Mouse (Mus musculus) CH12.LX (cell line): ENCODE data around the gene Polr2g. TPM values are rescaled to one million over a fixed set of nuclear protein-coding genes. Genes with fewer than 3 reads are reported as not detected.

Experiments
- DNase-seq: peaks from one replicate; pipeline ENCODE4 v3.0.0-alpha.2; 2013; ENCODE audit errors: extremely low read depth
- H3K27ac ChIP-seq: 2 replicates; pipeline ENCODE4 v1.5.1; 2012; ENCODE audit warnings: low read depth, mild to moderate bottlenecking, control low read depth, moderate library complexity; ENCODE audit not compliant: insufficient read depth
- H3K27me3 ChIP-seq: replicated peaks from 2 replicates; pipeline ENCODE3; 2012; ENCODE audit warnings: inconsistent platforms
- H3K36me3 ChIP-seq, 2 experiments: replicated peaks in 1 of 2; 2 replicates each; pipeline versions ENCODE3 to v1.6.1; 2012; ENCODE audit warnings: inconsistent platforms in 1 of 2, low read length in 1 of 2, mild to moderate bottlenecking in 1 of 2, mixed read lengths in 1 of 2, moderate library complexity in 1 of 2; ENCODE audit not compliant: control insufficient read depth in 1 of 2, insufficient read depth in 1 of 2
- H3K4me1 ChIP-seq, 2 experiments: 2 replicates each; pipeline ENCODE4 v1.6.1; 2012; ENCODE audit warnings: inconsistent platforms in 1 of 2, moderate library complexity in 1 of 2; ENCODE audit not compliant: insufficient read depth in 2 of 2, control insufficient read depth in 1 of 2
- H3K4me2 ChIP-seq: 2 replicates; pipeline ENCODE4 v1.6.1; 2012; ENCODE audit warnings: low read depth, mild to moderate bottlenecking, control low read depth; ENCODE audit not compliant: poor library complexity, insufficient read depth, severe bottlenecking
- H3K4me3 ChIP-seq, 3 experiments: fragments of 150-350 bp in 1 of 3; sonication (generic) in 1 of 3; replicated peaks in 1 of 3; 2 replicates each; pipeline versions ENCODE3 to v1.5.1; 2011 to 2012; ENCODE audit warnings: low read depth in 2 of 3, low read length in 2 of 3, mild to moderate bottlenecking in 2 of 3, moderate library complexity in 2 of 3, control low read depth in 1 of 3, improper control_type of control experiment in 1 of 3, inconsistent platforms in 1 of 3, mixed read lengths in 1 of 3; ENCODE audit not compliant: poor library complexity in 1 of 3
- H3K79me2 ChIP-seq: replicated peaks from 2 replicates; pipeline ENCODE4 v1.6.1; 2012; ENCODE audit warnings: mild to moderate bottlenecking, moderate library complexity; ENCODE audit not compliant: control insufficient read depth, poor library complexity, insufficient read depth, severe bottlenecking; ENCODE audit errors: extremely low read depth
- H3K9ac ChIP-seq: 2 replicates; pipeline ENCODE4 v1.6.1; 2012; ENCODE audit warnings: low read depth, mild to moderate bottlenecking, control low read depth, moderate library complexity; ENCODE audit not compliant: insufficient read depth
- H3K9me3 ChIP-seq: replicated peaks from 2 replicates; pipeline ENCODE3; 2012; ENCODE audit warnings: low read length, inconsistent platforms, mixed read lengths
- BHLHE40 ChIP-seq: IDR thresholded peaks from 2 replicates; pipeline ENCODE4 v1.6.1; 2011; ENCODE audit warnings: mild to moderate bottlenecking, low read depth, low read length, improper control_type of control experiment
- CHD1 ChIP-seq: IDR thresholded peaks from 2 replicates; pipeline ENCODE4 v1.6.1; 2012; ENCODE audit warnings: low read depth, low read length, improper control_type of control experiment, inconsistent platforms
- CHD2 ChIP-seq: IDR thresholded peaks from 2 replicates; pipeline ENCODE4 v1.6.1; 2011; ENCODE audit warnings: low read length, improper control_type of control experiment
- CTCF ChIP-seq, 2 experiments: IDR thresholded peaks in 1 of 2; conservative IDR thresholded peaks in 1 of 2; 2 replicates each; pipeline ENCODE4 v1.5.1; 2011 to 2012; ENCODE audit warnings: low read depth in 2 of 2, low read length in 2 of 2, improper control_type of control experiment in 1 of 2, inconsistent platforms in 1 of 2, mild to moderate bottlenecking in 1 of 2, moderate library complexity in 1 of 2
- ELF1 ChIP-seq: IDR thresholded peaks from 2 replicates; pipeline ENCODE4 v1.6.1; 2014; ENCODE audit warnings: low read depth, mild to moderate bottlenecking, inconsistent platforms, low read length, improper control_type of control experiment
- EP300 ChIP-seq: IDR thresholded peaks from 2 replicates; pipeline ENCODE4 v1.6.1; 2011; ENCODE audit warnings: low read length, improper control_type of control experiment
- ETS1 ChIP-seq: conservative IDR thresholded peaks from 2 replicates; pipeline ENCODE4 v1.6.1; 2012; ENCODE audit warnings: low read depth, mild to moderate bottlenecking, inconsistent platforms, low read length, improper control_type of control experiment, moderate library complexity
- HCFC1 ChIP-seq: IDR thresholded peaks from 2 replicates; pipeline ENCODE4 v1.6.1; 2012; ENCODE audit warnings: low read depth, mild to moderate bottlenecking, inconsistent platforms, low read length, improper control_type of control experiment
- IRF4 ChIP-seq: IDR thresholded peaks from 2 replicates; pipeline ENCODE4 v1.6.1; 2014; ENCODE audit warnings: low read depth, mild to moderate bottlenecking, inconsistent platforms, low read length, improper control_type of control experiment
- JUN ChIP-seq: IDR thresholded peaks from 2 replicates; pipeline ENCODE4 v1.6.1; 2011; ENCODE audit warnings: low read depth, mild to moderate bottlenecking, low read length, improper control_type of control experiment, moderate library complexity; ENCODE audit not compliant: insufficient read depth
- JUND ChIP-seq: conservative IDR thresholded peaks from 2 replicates; pipeline ENCODE4 v1.6.1; 2011; ENCODE audit warnings: low read depth, low read length, improper control_type of control experiment
- KAT2A ChIP-seq: IDR thresholded peaks from 2 replicates; pipeline ENCODE4 v1.6.1; 2012; ENCODE audit warnings: low read length, improper control_type of control experiment, inconsistent platforms; ENCODE audit not compliant: insufficient replicate concordance
- MAFK ChIP-seq: IDR thresholded peaks from 2 replicates; pipeline ENCODE4 v1.6.1; 2011; ENCODE audit warnings: low read length, improper control_type of control experiment; ENCODE audit not compliant: insufficient replicate concordance
- MAX ChIP-seq: IDR thresholded peaks from 2 replicates; pipeline ENCODE4 v1.6.1; 2011; ENCODE audit warnings: low read length, improper control_type of control experiment
- MAZ ChIP-seq: IDR thresholded peaks from 2 replicates; pipeline ENCODE4 v1.6.1; 2012; ENCODE audit warnings: low read depth, mild to moderate bottlenecking, inconsistent platforms, low read length, improper control_type of control experiment, moderate library complexity
- MEF2A ChIP-seq: IDR thresholded peaks from 2 replicates; pipeline ENCODE4 v1.6.1; 2014; ENCODE audit warnings: low read depth, mild to moderate bottlenecking, inconsistent platforms, low read length, improper control_type of control experiment, borderline replicate concordance
- MXI1 ChIP-seq: IDR thresholded peaks from 2 replicates; pipeline ENCODE4 v1.6.1; 2011; ENCODE audit warnings: mild to moderate bottlenecking, low read depth, low read length, improper control_type of control experiment
- MYC ChIP-seq: IDR thresholded peaks from 2 replicates; pipeline ENCODE4 v1.6.1; 2011; ENCODE audit warnings: low read depth, mild to moderate bottlenecking, improper control_type of control experiment, low read length
- NELFE ChIP-seq: IDR thresholded peaks from 2 replicates; pipeline ENCODE4 v1.6.1; 2011; ENCODE audit warnings: low read depth, low read length, improper control_type of control experiment
- NRF1 ChIP-seq: IDR thresholded peaks from 2 replicates; pipeline ENCODE4 v1.6.1; 2014; ENCODE audit warnings: low read depth, mild to moderate bottlenecking, inconsistent platforms, low read length, improper control_type of control experiment, moderate library complexity
- PAX5 ChIP-seq: IDR thresholded peaks from 2 replicates; pipeline ENCODE4 v1.6.1; 2012; ENCODE audit warnings: low read length, inconsistent platforms, mixed read lengths
- POLR2A ChIP-seq: IDR thresholded peaks from 2 replicates; pipeline ENCODE4 v1.6.1; 2011; ENCODE audit warnings: low read depth, mild to moderate bottlenecking, improper control_type of control experiment, low read length
- POLR2AphosphoS2 ChIP-seq: IDR thresholded peaks from 2 replicates; pipeline ENCODE4 v1.6.1; 2011; ENCODE audit warnings: low read depth, low read length, improper control_type of control experiment
- RAD21 ChIP-seq: IDR thresholded peaks from 2 replicates; pipeline ENCODE4 v1.6.1; 2011; ENCODE audit warnings: low read depth, mild to moderate bottlenecking, low read length, improper control_type of control experiment, moderate library complexity
- RCOR1 ChIP-seq: conservative IDR thresholded peaks from 2 replicates; pipeline ENCODE4 v1.6.1; 2012; ENCODE audit warnings: low read depth, mild to moderate bottlenecking, inconsistent platforms, low read length, improper control_type of control experiment
- SIN3A ChIP-seq: IDR thresholded peaks from 2 replicates; pipeline ENCODE4 v1.6.1; 2012; ENCODE audit warnings: low read length, improper control_type of control experiment, inconsistent platforms
- SMC3 ChIP-seq: IDR thresholded peaks from 2 replicates; pipeline ENCODE4 v1.6.1; 2011; ENCODE audit warnings: low read depth, low read length, improper control_type of control experiment
- TBP ChIP-seq: conservative IDR thresholded peaks from 2 replicates; pipeline ENCODE4 v1.6.1; 2011; ENCODE audit warnings: low read depth, low read length, improper control_type of control experiment
- TCF12 ChIP-seq: IDR thresholded peaks from 2 replicates; pipeline ENCODE4 v1.6.1; 2014; ENCODE audit warnings: low read depth, mild to moderate bottlenecking, inconsistent platforms, low read length, improper control_type of control experiment
- UBTF ChIP-seq: IDR thresholded peaks from 2 replicates; pipeline ENCODE4 v1.6.1; 2012; ENCODE audit warnings: low read depth, mild to moderate bottlenecking, inconsistent platforms, low read length, improper control_type of control experiment, moderate library complexity
- USF1 ChIP-seq: IDR thresholded peaks from 2 replicates; pipeline ENCODE4 v1.6.1; 2014; ENCODE audit warnings: low read depth, mild to moderate bottlenecking, inconsistent platforms, low read length, improper control_type of control experiment
- USF2 ChIP-seq: conservative IDR thresholded peaks from 2 replicates; pipeline ENCODE4 v1.6.1; 2011; ENCODE audit warnings: low read depth, low read length, improper control_type of control experiment
- ZKSCAN1 ChIP-seq: IDR thresholded peaks from 2 replicates; pipeline ENCODE4 v1.6.1; 2012; ENCODE audit warnings: low read depth, inconsistent platforms, low read length, improper control_type of control experiment, borderline replicate concordance
- ZMIZ1 ChIP-seq: IDR thresholded peaks from 2 replicates; pipeline ENCODE4 v1.6.1; 2012; ENCODE audit warnings: low read depth, mild to moderate bottlenecking, inconsistent platforms, low read length, improper control_type of control experiment
- ZNF384 ChIP-seq: IDR thresholded peaks from 2 replicates; pipeline ENCODE4 v1.6.1; 2012; ENCODE audit warnings: low read depth, low read length, improper control_type of control experiment, inconsistent platforms
- dilution Hi-C: fragments of 300-500 bp; cut with MboI; formaldehyde crosslinking; loops from 2 replicates; pipeline ENCODE4 v1.14.3; 2020; ENCODE audit warnings: low sequenced_read_pairs; ENCODE audit not compliant: extremely low pct_unique_long_range_greater_than_20kb, extremely low pct_ligation_motif_present
- in situ Hi-C: fragments of 300-500 bp; cut with MboI; formaldehyde crosslinking; loops from 3 replicates; pipeline ENCODE4 v1.14.3; 2019; ENCODE audit warnings: low sequenced_read_pairs, low pct_ligation_motif_present, low pct_unique_long_range_greater_than_20kb, mixed read lengths
- polyA plus RNA-seq: library from polyadenylated mRNA; unstranded; fragments of >175 nt; gene quantifications from 2 replicates; pipeline ENCODE4 v1.2.1, GENCODE M21; 2012; ENCODE audit warnings: low read depth; ENCODE audit not compliant: insufficient read length
- total RNA-seq, 2 experiments: library from RNA; depleted of rRNA; stranded (reverse); fragments of 300-350 nt in 1 of 2; fragments of >200 nt in 1 of 2; gene quantifications; 2 replicates each; pipeline ENCODE4 v1.2.3; 2012 to 2014

Gene Polr2g
- total and polyA plus RNA-seq, 3 experiments: 148 to 173 (median 157) TPM

- Histone ChIP-seq H3K36me3 (peaks cover 15 to 51% of the 10 kb centered on the region in 2 experiments), H3K4me1 (peaks cover 11 to 45% of the 10 kb centered on the region in 2 experiments), H3K79me2 (peaks cover 20% of the 10 kb centered on the region), H3K4me2 (peak within 1 kb of the TSS; percentile 96), H3K27me3 (no peaks in the 10 kb centered on the region), H3K9ac (peak within 1 kb of the TSS; percentile 75), H3K9me3 (no peaks in the 10 kb centered on the region), H3K27ac (peak within 1 kb of the TSS; percentile 92), H3K4me3 (peak within 1 kb of the TSS; percentile 56 to 81 (median 65))
- in situ Hi-C loops: loop anchor here (25.0 kb wide), 1 partner anchor 1023 kb away; no protein-coding TSS in a partner anchor
- TF ChIP-seq POLR2A (peak; percentile 38; the same call in 1 of the 2 replicates), CTCF (conservative IDR thresholded peaks at IDR 0.05 in 1 of 2, IDR thresholded peaks at IDR 0.05 in 1 of 2; ENCODE audit: low read depth in 2 of 2, low read length in 2 of 2) (no peak), MXI1 (peak; percentile 48; the same call in 1 of the 2 replicates), JUND (no peak), CHD2 (peak; percentile 75), KAT2A (no peak), UBTF (no peak), ZMIZ1 (no peak), ZNF384 (no peak), MAZ (no peak; the same call in 1 of the 2 replicates), ZKSCAN1 (no peak), HCFC1 (peak; percentile 49; the same call in 1 of the 2 replicates), RAD21 (no peak), BHLHE40 (peak; percentile 36; the same call in 1 of the 2 replicates), MAFK (no peak), NELFE (no peak), POLR2AphosphoS2 (no peak), NRF1 (0 out of 2 replicates have a peak, but pooled peaks have one; percentile 15), EP300 (no peak), JUN (no peak), MAX (0 out of 2 replicates have a peak, but pooled peaks have one; percentile 46), SIN3A (peak; percentile 73), ETS1 (0 out of 2 replicates have a peak, but pooled peaks have one; percentile 32), TBP (0 out of 2 replicates have a peak, but pooled peaks have one; percentile 56), PAX5 (no peak), TCF12 (peak; percentile 77), ELF1 (peak; percentile 76), SMC3 (no peak), USF1 (no peak), MYC (peak; percentile 40; the same call in 1 of the 2 replicates), MEF2A (peak; percentile 44; the same call in 1 of the 2 replicates), USF2 (no peak), IRF4 (0 out of 2 replicates have a peak, but pooled peaks have one; percentile 17), RCOR1 (no peak; the same call in 1 of the 2 replicates), CHD1 (peak; percentile 98)
- DNase-seq: peak; percentile 64
- dilution Hi-C loops: no loop called here
Observed at GRCm38 (mm10) chr19:8839103-8839907, 40.9 kb upstream of the Polr2g start, which contains the start of gene Gng3. Gng3 (minus strand) TSS chr19:8839194.
